Mouse (Mus musculus) erythroblast, adult 5-6 weeks (primary cell): Measurements from ENCODE around the gene Dio1. TPM values are rescaled to one million over a fixed set of nuclear protein-coding genes. Genes with fewer than 3 reads are reported as not detected.
A peak's percentile ranks its signal among the peaks of the same experiment; 100 is the strongest.

Source experiments
- ATAC-seq: replicated peaks from 2 replicates; pipeline ENCODE4 v1.8.0; 2016; ENCODE audit warnings: moderate number of reproducible peaks, mild to moderate bottlenecking, moderate TSS enrichment, inconsistent platforms; ENCODE audit not compliant: poor library complexity, low FRiP score, severe bottlenecking
- total RNA-seq, 2 experiments: library from RNA; stranded (forward) in 1 of 2; stranded (reverse) in 1 of 2; fragments of 150-400 nt in 1 of 2; fragments of 200-764, 138-1000 nt in 1 of 2; gene quantifications; 2 replicates each; pipeline versions ENCODE4 v1.2.3 to v1.2.4; 2015 to 2017; ENCODE audit warnings: low replicate concordance in 2 of 2

Dio1 gene
- total RNA-seq (2015; ENCODE audit: low replicate concordance), result not detected in 2 replicates
- not detected in 2 replicates for total RNA-seq (2017; ENCODE audit: low replicate concordance)

DNA sequence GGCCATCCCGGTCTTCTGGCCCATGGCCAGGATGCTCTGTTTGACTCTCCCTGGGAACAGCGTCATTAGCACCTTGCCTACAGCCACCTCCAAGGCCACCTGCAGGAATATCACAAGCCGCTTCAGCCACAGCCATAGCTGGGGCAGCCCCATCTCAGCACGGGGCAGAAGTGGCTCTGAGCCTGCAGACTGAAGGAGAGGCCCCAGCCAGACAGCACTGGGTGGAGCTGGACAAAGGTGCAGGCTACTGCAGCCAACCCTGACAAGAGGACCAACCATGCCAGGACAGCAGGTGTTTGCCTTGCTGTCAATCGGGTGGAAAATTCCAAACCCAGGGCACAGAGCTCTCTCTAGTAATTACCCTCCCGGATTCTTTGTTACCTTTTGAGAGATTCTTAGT, at the start of gene Dio1:
Gene Dio1 (minus strand): TSS at position 204 of the 400 bp plus-strand sequence.
- no peak for ATAC-seq

DNA sequence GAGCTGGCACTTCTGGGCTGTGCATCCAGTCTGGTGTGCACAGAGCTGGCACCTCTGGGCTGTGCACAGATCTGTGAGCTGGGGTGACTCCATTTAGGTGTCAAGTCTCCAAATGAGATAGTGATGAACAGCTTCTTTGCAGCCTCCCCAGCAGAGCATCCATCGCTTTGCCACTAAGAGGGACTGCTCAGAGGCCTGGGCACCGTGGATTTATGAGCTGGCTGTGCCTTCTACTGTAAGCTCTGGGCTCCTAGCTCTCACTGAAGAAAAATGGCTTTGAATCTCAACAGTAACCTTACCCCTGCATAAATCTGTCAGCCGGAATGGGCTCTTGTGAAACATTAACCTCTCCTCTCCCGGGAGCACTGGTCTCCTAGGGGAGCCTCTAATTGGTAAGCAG, 47.6 kb upstream of the Dio1 start:
- no peak for ATAC-seq

DNA sequence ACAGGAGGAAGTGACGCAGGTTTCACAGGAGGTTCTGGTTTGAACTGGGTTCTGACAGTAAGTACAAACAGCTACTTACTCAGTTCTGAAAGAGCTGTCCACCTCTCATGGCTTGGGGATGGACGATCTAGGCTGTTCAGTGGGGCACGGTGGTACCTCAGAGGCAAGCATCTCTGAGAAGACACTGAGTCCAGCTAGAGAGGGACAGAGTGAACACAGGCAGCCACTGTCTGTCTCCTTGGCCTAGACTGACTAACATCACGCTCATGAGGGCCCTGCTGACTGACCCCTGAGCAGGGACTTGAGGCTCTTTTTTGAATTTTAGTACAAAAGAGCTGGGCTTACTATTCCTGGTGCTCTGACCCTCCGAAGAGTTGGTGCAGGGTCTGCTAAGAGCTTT, 47.2 kb upstream of the Dio1 start:
- no peak for ATAC-seq

DNA sequence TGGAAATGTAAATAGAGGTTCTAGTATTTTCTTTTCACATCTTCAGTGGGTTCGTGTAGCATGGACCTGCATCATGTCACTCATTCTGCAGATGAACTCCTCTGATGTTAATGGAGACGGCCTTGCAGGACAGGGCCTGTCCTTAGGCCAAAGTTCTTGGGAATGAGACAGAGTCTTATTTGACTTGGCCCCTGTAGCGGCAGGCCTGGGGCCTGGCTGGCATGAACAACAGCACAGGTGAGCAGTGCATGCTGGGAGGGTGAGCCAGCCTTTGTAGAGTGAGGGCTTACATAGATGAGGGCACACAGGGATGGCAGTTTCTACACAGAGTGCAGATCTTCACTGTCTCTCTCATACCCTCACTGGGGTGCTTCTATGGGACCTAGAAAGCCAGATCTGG, 46.6 kb upstream of the Dio1 start:
- ATAC-seq, result no peak

DNA sequence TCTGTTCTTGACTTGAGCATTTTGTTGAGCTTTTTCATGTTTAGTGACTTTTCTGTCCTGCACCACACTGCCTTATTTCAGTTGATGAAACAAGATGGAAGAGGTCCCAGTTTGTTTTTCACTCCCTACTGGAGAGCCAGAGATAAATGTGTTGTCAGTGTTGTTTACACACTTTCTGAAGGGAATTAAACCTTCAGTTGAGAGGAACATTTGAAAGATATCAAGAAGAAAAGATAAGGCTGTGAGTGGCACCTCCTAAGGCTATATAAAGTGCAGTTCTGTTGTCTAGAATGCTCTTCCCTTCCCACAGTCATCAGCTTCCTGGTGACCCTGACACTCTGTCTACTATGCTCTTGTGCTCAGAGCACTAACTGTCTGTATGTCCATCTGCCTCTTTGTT, 44.4 kb upstream of the Dio1 start:
- no peak for ATAC-seq

DNA sequence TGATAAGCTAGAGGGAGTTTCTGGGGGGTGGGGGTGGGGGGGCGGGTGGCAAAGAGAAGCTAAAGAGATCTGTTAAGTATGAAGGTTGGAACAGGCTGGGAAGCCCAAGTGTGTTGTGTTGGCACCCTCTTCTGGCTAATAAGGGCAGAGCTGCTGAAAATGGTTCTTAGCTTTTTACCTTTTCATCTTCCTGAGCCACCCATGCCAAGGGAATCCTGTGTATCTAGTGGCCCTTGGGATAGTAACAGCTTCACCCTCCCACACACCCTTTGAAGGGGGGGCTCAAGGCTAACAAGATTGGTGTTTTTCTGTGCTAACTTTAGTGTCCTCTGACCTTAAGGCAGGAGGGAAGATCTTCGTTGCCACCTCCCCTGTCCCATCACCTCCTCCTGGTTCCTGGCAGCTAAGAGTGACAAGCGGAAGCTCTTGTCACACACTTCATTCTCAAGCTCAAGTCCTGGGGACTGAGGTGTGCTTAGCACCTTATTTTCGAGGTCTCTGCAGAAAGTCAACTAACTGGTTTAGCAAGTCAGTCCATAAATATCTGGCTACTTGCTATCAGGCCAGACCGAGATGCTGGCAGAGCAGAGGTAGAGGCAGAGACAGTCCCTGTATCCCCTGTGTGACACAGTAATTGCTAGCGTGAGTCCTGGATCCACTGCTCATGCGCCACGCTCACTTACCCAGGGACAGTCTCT, 42.5 kb upstream of the Dio1 start:
- no peak for ATAC-seq

DNA sequence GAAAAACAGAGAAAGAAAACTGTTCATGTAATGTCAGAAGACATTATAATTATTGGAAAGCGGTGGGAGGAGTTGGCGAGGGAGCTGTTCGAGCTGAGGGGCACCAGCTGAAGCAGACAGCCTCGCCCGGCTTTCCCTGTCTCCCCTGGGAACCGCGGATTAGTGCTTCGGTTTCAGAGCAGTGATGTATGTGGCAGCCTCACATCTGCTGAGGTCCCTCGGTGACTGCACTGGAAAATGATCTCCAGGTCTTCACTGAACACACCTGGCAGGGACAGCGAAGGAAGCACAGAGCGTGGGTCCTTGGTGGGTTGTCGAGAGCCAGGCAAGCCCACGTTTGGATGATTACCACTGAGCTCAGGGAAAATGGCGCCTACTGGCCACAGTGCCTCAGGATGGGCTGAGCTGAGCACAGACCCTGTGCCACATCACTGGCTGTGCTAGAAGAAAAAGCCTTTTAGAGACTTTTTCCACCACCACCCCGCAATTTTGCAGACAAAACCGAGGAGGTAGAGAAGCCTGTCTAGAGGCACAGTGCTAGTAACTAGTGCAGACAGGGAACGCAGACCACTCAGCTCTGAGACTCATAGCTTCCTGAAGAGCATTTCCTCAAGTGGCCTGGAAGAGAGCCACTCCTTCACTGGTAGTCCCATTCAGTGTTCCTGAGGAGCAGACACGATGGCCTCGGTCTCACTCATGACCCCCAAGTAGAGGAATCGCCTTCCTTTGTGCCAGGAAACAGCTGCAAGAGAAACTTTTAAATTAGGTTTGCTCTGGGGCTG, 41.8 kb upstream of the Dio1 start:
- ATAC-seq, result no peak

DNA sequence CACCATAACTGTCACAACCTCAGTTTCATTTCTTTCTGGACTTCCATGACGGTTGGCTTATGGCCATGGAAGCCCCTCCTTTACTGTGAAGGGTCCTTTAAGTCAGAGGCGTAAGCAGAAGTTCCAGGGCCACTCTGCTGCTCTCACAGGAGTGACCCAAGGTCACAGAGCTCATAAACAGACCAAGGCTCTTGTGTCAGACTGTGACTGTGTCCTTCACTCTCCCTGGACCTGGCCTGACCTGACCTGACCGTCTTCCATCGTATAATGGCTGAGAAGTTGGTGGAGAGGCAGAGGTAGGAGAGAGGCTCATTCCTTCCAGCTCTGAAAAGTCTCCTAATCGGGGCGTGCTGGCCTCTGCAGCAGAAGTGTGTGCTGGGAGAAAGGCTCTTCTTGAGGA, 40.3 kb upstream of the Dio1 start:
- ATAC-seq, result no peak

DNA sequence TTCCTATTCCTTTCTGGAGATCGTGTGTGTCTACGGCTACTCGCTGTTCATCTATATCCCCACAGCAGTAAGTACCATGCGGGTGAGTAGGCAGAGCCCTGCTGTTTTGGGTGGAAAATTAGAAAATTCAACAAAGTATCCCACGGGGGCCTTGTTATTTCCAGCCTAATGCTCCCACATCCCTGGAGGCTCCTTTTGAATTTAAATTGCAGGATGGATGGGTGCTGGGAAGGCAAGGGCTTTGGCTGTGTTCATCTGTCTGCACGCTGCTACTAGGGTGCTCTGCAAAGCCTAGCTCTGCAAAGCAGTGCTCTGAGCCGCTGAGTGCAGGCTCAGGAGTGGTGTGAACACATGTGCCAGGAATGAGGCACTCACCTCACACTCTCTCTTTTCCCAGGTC, 37.6 kb upstream of the Dio1 start:
- ATAC-seq, result no peak

DNA sequence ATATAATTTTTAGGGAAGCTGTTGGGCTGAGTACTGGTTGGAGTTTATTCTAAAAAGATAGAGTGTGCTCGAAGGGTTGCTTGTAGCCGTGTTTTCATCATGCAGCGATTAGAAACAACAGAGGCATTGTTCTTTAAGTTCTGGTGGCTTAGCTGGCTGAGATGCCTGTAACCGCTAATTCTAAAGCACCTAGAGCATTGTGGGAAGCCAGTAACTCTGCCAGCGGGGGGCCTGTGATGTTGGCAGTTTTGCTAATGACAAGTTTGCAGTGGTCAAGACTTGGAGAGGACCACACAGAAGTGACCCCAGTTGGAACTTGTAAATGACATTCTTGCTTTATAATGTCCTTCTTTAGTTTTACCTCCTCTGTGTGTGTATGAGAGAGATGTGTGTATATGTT, 34.4 kb upstream of the Dio1 start:
- ATAC-seq, result no peak

DNA sequence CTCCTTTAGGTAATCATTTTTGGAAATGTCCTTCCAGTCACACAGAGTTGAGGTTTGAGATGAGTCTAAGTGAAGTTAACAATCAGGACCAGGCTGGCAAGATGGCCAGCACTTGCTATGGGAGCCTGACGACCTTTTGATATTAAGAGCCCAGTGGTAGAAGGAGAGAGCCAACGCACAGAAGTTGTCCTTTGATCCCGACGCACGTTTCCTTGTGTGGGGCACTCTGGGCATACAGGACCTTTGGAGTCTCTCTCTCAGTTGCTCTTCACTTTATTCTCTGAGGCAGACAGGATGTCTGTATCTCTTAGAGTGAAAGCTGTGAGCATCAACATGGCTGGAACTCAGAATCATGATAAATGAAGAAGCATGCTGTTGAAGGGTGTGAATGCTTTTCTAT, 30.5 kb upstream of the Dio1 start:
- no peak for ATAC-seq

DNA sequence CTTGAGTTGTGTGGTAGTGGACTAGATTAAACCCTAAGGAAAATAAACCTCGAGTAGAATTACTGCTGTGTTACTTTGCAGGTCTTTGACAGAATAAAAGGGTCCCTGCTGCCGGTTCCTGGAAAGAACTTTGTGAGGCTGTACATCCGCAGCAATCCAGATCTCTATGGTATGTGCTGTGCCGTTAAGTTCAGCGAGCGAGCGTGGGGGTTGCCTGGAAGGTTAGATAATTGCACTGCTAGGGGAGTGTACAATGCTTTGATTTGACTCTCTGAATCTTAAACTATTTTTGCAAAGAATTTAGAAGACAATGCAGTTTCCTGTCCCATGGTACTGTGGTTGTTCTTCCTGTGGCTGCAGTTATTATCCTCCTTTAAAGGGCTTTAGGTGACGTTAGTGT, 29.4 kb upstream of the Dio1 start:
- no peak for ATAC-seq

DNA sequence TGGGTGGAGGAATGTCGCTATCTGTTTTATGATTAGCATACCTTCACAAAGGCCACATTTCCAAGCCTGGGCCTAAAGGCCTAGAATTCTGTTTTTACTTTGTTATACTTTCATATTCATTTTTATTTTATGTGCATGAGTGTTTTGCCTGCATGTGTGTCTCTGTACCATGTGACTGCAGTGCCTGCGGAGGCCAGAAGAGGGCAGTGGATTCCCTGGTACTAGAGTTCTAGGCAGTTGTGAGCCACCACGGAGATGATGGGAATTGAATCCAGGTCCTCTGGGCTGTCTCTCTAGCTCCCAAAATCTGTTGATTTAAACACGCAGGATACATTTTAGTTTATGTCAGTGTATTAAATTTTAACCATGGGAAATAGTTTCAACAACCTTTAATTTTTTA, 26.5 kb upstream of the Dio1 start:
- no peak for ATAC-seq

DNA sequence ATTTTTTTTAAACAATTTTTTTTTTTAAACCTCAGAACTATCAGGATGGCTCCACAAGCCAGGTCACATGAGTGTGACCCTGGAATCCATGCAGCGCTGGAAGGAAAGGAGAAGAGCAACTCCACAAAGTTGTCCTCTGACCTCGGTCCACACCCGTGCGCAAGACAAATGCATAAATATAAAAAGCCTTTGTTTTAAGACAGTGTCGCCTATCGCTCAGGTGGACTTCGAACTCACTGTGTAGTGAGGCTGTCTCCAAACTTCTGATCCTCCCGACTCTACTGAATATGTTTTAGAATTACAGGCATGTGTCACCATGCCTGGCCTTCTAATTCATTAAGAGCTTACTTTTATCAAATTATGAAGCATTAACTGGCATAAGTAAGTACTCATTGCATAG, 21.6 kb upstream of the Dio1 start:
- no peak for ATAC-seq

DNA sequence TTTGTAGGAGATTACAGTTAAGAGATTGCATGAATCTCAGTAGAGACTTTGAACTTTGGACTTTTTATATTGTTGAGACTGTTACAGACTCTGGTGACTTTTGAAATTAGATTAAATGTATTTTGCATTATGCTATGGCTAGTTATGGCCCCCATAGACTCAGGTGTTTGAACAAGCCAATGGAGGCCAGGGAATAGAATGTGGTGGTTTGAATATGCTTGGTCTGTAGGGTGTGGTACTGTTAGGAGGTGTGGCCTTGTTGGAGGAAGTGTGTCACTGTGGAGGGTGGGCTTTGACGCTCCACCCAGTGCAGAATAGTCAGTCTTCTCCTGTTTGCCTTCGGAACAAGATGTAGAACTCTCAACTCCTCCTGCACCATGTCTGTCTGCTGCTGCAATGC, 16.1 kb upstream of the Dio1 start:
- ATAC-seq, result no peak

DNA sequence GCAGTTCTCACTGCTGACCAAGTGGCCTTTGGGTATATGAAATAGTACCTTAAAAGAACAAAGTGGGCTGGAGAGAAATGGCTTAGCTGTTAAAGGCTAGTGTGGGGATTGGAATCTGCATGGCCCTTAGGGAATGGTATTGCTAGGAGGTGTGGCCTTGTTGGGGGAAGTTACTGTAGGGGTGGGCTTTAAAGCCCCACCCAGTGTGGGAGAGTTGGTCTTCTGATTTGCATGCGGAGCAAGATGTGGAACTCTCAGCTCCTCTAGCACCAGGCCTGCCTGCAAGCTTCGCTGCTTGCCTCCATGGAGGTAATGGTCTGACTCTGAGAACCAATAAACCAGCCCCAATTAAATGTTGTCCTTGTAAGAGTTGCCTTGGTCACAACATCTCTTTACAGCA, 14.1 kb upstream of the Dio1 start:
- ATAC-seq, result no peak

DNA sequence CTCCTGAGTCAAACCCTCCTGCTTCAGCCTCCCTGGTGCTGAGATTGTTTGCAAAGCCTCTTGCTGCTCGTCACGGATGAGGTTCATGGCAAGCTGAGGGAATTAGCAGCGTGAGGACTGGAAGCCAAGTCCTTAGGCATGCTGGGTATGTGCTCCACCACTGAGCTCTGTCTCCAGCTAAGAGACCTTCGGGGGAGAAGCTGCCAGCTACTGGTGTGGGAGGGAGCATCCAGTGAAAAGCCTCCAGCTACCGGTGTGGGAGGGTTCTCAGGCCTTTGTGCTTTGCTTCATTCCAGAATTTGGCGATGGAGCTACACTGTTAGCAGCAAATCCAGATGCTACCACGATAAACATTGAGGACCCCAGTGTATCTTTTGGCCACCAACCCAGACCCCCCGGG, 11.7 kb upstream of the Dio1 start:
- ATAC-seq, result no peak

DNA sequence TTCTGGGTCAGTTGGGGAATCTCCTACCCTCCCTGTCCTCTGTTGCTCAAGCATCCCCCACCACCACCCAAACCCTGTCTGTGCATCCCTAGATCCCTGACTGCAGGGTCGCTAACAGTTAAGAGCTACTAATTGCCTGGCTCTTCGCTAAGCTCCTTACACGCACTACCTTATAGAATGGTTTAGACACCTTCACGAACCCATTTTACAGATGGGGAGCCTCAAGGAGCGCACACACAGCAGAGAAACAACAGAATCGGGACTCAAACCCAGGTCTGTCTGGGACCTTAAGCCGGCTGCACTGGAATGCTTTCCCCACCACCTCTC, 7.5 kb upstream of the Dio1 start:
- peak; percentile 59 for ATAC-seq

DNA sequence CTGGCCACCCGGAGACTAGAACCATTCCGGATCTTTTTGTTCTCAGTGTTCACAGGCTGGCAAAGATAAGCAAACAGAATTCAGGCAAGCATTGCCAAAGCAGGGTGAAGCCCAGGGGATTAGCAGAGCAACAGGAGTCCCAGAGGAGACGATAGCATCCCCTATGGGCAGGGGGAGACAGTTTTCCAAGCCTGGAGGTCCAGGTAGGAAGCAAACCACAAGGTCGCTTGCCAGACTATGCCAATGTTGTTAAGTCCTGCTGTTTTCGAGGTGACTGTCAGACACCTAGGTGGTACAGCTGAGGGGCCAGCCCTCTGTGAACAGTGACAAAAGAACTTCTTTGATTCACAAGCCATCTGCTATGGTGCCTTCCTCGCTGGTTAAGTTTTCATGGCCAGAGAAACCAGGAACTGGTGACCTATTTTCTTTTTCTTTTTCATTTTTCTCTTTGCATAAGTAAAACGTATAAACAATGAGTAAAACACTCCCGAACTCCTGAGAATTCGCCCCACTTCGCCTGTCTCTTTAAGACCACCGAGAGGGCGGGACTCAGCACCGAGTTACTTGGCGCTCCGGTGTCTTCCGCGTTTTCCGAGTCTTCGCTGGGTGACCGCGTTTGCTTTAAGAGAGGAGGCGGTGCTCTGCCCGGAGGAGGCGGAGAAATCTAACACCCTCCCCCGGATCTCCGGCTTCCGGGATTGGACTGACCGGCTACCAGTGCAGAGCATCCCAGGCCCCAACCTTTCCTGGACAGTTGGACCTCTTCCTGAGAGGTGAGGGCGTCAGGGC, 6.9 kb upstream of the Dio1 start, which contains the start of gene Yipf1:
Gene Yipf1 (plus strand): TSS at position 674 of the 789 bp plus-strand sequence.
- peak; percentile 97 for ATAC-seq

DNA sequence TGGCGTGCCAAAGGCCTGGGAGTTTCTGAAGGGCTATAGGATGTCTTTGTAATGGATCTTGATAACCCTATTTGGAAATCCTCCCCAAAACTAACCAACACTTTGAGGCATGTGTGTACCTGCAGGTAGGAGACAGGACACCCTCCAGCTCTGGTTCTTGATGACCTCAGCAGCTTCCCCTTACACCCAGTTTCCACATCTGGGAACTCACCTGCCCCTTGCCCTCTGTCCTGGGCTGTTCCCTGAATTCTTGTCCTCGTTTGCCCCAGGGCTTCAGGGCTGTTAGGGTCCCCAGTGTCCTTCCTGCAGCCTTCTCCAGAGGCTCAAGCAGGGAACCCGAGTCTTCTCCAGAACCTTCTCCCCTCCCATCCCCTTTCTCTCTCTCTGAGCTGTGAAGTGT, 3.4 kb downstream of the Dio1 start:
- ATAC-seq, result no peak

DNA sequence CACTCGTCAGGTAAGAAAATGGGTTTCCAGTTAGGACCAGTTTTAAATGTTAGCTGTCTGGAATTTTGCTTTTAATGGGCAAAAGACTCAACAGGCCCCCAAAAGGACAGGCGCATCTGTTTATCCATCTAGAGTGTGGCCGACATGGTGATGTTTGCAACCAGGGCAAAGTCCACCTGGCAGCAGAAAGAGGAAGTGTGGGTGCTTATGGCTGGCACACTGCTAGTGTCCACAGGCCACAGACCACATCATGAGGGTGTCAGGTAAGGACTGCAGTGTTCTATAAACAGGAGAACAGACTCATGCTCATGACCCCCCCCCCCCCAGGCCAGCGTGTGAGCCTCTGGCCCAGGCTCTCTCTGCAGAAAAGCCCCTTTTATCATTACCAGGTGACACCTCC, 4.1 kb downstream of the Dio1 start:
- no peak for ATAC-seq
